16 mouse cellular contexts compared by ENCODE assay signal in genomic region chr13:53956167-53956566, GRCm38 (mm10).
DNase-seq lines count a peak whose midpoint lies in the region.
"Had no signal": no experiment of that assay in that cellular context is flagged by ENCODE, and none has a peak within 500 bp of the region (broad histone marks: within the 10 kb centered on the region; RNA-seq: fewer than 3 reads in every experiment).

No protein-coding gene starts in this region.

- DNase-seq in brain, adult 2 months (ENCODE audit: low read depth, low spot score): peak; percentile 91
- peak; percentile 47 to 58 for DNase-seq in frontal cortex, postnatal 25 days (ENCODE audit: low spot score in 2 of 2)
- peak; percentile 29 to 42 for DNase-seq in layer of hippocampus, postnatal 25 days (ENCODE audit: extremely low spot score in 1 of 2, low spot score in 1 of 2)
- peak; percentile 81 to 83 for DNase-seq in right cerebral cortex, adult 2 months (ENCODE audit: low spot score in 2 of 2)
- no peak for DNase-seq in kidney, adult 9 months
- DNase-seq in forebrain, embryonic 10.5 days (ENCODE audit: extremely low spot score, low spot score): no peak
- no peak for DNase-seq in cerebellum, postnatal 14 days
- DNase-seq: adrenal gland, postnatal 10 days; B cell, adult 2 months; cerebellum, postnatal 25 days; spleen, adult 18-20 months had no signal

- H3K9me3 ChIP-seq in forebrain, embryonic 10.5 days: peaks cover 3% of the 10 kb centered on the region; the same call in 1 of the 2 replicates
- H3K9me3 ChIP-seq: embryonic facial prominence, embryonic 13.5 days; forebrain, embryonic 15.5 days; limb, embryonic 12.5 days had no signal

- H3K27ac ChIP-seq in forebrain, embryonic 10.5 days: no peak overlapping the region
- H3K27ac ChIP-seq: embryonic facial prominence, embryonic 13.5 days; forebrain, embryonic 15.5 days; limb, embryonic 12.5 days; midbrain, embryonic 10.5 days; stomach, postnatal 0 days had no signal

- no peak overlapping the region for H3K4me3 ChIP-seq in forebrain, embryonic 10.5 days
- H3K4me3 ChIP-seq: embryonic facial prominence, embryonic 13.5 days; forebrain, embryonic 15.5 days; limb, embryonic 12.5 days; midbrain, embryonic 10.5 days had no signal

- no peaks in the 10 kb centered on the region for H3K36me3 ChIP-seq in forebrain, embryonic 10.5 days (replicated peaks)
- H3K36me3 ChIP-seq: embryonic facial prominence, embryonic 13.5 days; forebrain, embryonic 15.5 days; limb, embryonic 12.5 days; midbrain, embryonic 10.5 days had no signal

- H3K27me3 ChIP-seq in forebrain, embryonic 10.5 days (ENCODE audit: poor library complexity, severe bottlenecking): no peaks in the 10 kb centered on the region
- H3K27me3 ChIP-seq: embryonic facial prominence, embryonic 13.5 days; forebrain, embryonic 15.5 days had no signal

- H3K4me1 ChIP-seq in forebrain, embryonic 10.5 days: no peaks in the 10 kb centered on the region
- H3K4me1 ChIP-seq: embryonic facial prominence, embryonic 13.5 days; forebrain, embryonic 15.5 days; limb, embryonic 12.5 days; midbrain, embryonic 10.5 days had no signal

- WGBS in forebrain, embryonic 10.5 days: 93% methylated on average over 15 of the region's 15 CpGs

Comparison
In these comparisons a context has a peak if more than half of its experiments do, and no peak if none do; other contexts are left out.
1. DNase-seq: peak in brain, adult 2 months (single experiment), frontal cortex, postnatal 25 days (2 of 2), layer of hippocampus, postnatal 25 days (2 of 2) and right cerebral cortex, adult 2 months (2 of 2); none in kidney, adult 9 months (single experiment), forebrain, embryonic 10.5 days (single experiment) and cerebellum, postnatal 14 days (0 of 2).